Mouse (Mus musculus) heart, adult 2 months (tissue): ENCODE data around the gene Meis1. TPM values are rescaled to one million over a fixed set of nuclear protein-coding genes. Genes with fewer than 3 reads are reported as not detected.

ENCODE experiments used
- DNase-seq, 2 experiments: peaks; one replicate each; pipeline ENCODE4 v3.0.0; 2021
- H3K27ac ChIP-seq: fragments of 200-600 bp; 2 replicates; pipeline ENCODE4 v1.8.1; 2022
- H3K27me3 ChIP-seq: fragments of 200-500 bp; 2 replicates; pipeline ENCODE4 v1.6.1; 2012; ENCODE audit warnings: mild to moderate bottlenecking, low read length, inconsistent platforms, mixed read lengths; ENCODE audit not compliant: control insufficient read depth, insufficient read depth
- H3K36me3 ChIP-seq: fragments of 200-500 bp; 2 replicates; pipeline ENCODE4 v1.6.1; 2012; ENCODE audit warnings: low read length, inconsistent platforms; ENCODE audit not compliant: control insufficient read depth, insufficient read depth
- H3K4me1 ChIP-seq: fragments of 200-500 bp; 2 replicates; pipeline ENCODE4 v1.6.1; 2011; ENCODE audit warnings: low read length; ENCODE audit not compliant: control insufficient read depth, insufficient read depth
- H3K4me3 ChIP-seq: fragments of 200-600 bp; 2 replicates; pipeline ENCODE4 v1.8.1; 2022
- H3K79me2 ChIP-seq: fragments of 200-500 bp; replicated peaks from 2 replicates; pipeline ENCODE4 v1.6.1; 2012; ENCODE audit warnings: mild to moderate bottlenecking, inconsistent platforms, low read length, moderate library complexity, mixed read lengths; ENCODE audit not compliant: control insufficient read depth, insufficient read depth
- H3K9ac ChIP-seq: fragments of 200-500 bp; 2 replicates; pipeline ENCODE4 v1.6.1; 2012; ENCODE audit warnings: low read depth, mild to moderate bottlenecking, control low read depth, inconsistent platforms, low read length, mixed read lengths
- CTCF ChIP-seq: fragments of 200-600 bp; IDR thresholded peaks from 2 replicates; pipeline ENCODE4 v1.8.1; 2022; ENCODE audit warnings: antibody characterized with exemption, mild to moderate bottlenecking, moderate library complexity
- EP300 ChIP-seq: fragments of 200-500 bp; IDR thresholded peaks from 2 replicates; pipeline ENCODE4 v1.6.1; 2011; ENCODE audit warnings: low read depth, low read length, control low read depth; ENCODE audit not compliant: insufficient read depth
- POLR2A ChIP-seq: fragments of 200-500 bp; IDR thresholded peaks from 2 replicates; pipeline ENCODE4 v1.6.1; 2011; ENCODE audit warnings: mild to moderate bottlenecking, low read depth, low read length, control low read depth; ENCODE audit not compliant: insufficient read depth
- WGBS: fragments of 180-500 bp; shearing (Covaris S2); methylation state at CpG from one replicate; pipeline ENCODE4 v1.1.7; 2018; 5-methylcytosine and 5-hydroxymethylcytosine counted together
- intact Hi-C: fragments of 180-260 bp; cut with DNase I; formaldehyde crosslinking; loops from one replicate; pipeline ENCODE4 v1.15.1; 2025
- polyA plus RNA-seq: library from polyadenylated mRNA; depleted of rRNA; stranded (reverse); fragments of >200 nt; gene quantifications from 2 replicates; pipeline ENCODE4 v1.2.3, GENCODE M21; 2012
- total RNA-seq, 2 experiments: library from RNA; stranded (reverse); gene quantifications; 2 replicates each; pipeline ENCODE4 v1.2.3; 2021

The Meis1 gene
- total and polyA plus RNA-seq, 3 experiments = 18.2 to 31.4 (median 29.0) TPM

DNA sequence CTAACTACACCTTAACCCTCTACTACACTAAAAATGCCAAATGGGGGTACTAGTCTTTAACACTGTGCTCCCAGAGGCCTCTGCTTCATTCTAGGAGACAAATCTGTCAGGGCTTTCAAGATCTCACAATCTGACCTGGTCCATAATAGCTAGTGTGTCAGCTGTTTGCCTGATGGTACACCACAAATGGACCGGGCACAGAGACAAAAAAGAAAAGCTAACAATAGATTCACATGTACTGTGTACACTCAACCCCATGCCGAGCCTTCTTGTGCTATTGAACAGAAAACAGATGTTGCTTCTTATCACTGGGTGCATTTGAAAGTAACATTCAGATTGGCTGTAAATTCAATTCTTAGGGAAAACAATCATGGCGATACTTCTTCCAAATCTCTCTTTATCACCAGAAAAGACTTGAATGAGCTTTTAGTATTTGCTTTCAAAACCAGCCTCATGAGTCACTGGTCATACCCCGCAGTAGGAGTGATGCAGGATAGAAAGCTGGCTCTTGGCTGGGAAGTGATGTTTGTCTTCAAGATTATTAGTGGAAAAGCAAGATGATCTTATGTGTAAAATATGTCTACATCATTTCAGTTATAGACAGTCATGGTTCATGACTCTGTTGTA, 30.0 kb downstream of the Meis1 start:
- peaks cover 3% of the 10 kb centered on the region; the same call in 1 of the 2 replicates for H3K79me2 ChIP-seq
- DNase-seq = peak in 1 of 2 experiments; percentile 18
- H3K27ac ChIP-seq = peak overlapping the region; percentile 69
- H3K4me3 ChIP-seq = no peak overlapping the region
- intact Hi-C loops = no loop called here
- no peak overlapping the region for H3K9ac ChIP-seq
- TF ChIP-seq EP300 (no peak), POLR2A (no peak), CTCF (no peak)
- peaks cover 9% of the 10 kb centered on the region for H3K4me1 ChIP-seq
- H3K27me3 ChIP-seq = no peaks in the 10 kb centered on the region
- 39% methylated on average over 4 of the region's 4 CpGs for WGBS
- peaks cover 36% of the 10 kb centered on the region for H3K36me3 ChIP-seq

DNA sequence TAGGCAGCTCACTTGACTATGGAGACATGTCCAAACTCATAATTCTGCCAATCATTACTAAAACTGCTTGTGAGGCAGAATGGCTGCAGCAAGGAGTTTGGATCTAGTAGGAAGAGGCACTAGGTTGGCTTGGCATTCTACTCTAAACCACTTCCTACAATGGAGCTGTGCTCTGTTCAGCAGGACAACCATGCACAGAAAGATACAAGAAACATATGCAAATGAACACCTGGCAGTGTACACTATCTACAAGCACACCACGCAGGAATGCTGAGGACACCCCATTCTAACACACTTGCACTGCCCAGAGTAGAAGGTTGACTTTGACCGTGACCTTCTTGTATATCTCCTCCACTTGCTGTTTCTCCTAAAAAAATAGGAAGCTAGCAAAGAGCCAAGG, 35.0 kb downstream of the Meis1 start:
- no peak overlapping the region; the same call in 1 of the 2 replicates for H3K27ac ChIP-seq

DNA sequence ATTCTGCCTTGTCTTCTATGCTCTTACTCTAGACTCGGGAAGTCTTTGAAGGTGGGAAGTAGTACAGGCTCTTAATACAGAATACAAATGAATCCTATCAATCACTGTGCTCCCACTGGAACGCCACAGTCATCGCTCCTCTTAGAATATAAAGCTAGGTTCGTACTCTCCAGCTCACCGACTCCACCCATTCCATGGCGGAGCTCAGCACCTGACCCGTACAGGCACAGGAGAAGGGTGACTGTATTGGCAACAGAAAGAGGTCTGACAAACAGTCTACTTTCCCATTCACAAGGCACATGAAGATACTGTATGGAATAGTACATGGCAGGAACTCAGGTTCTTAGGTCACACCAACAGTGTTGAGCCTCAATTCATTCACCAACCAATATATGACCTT, 35.5 kb downstream of the Meis1 start:
- Histone ChIP-seq H3K27me3 (no peaks in the 10 kb centered on the region), H3K27ac (no peak overlapping the region; the same call in 1 of the 2 replicates), H3K36me3 (peaks cover 29% of the 10 kb centered on the region), H3K9ac (no peak overlapping the region), H3K4me1 (peaks cover 5% of the 10 kb centered on the region), H3K4me3 (no peak overlapping the region), H3K79me2 (peaks cover 4% of the 10 kb centered on the region; the same call in 1 of the 2 replicates)
- intact Hi-C loops = no loop called here
- WGBS = 91% methylated on average over 7 of the region's 7 CpGs
- TF ChIP-seq POLR2A (no peak), EP300 (no peak), CTCF (no peak)
- DNase-seq = no peak

More for the DNA sequence above, 35.0 kb downstream of the Meis1 start:
- TF ChIP-seq EP300 (no peak), CTCF (no peak), POLR2A (no peak)
- peaks cover 5% of the 10 kb centered on the region for H3K4me1 ChIP-seq
- peaks cover 4% of the 10 kb centered on the region; the same call in 1 of the 2 replicates for H3K79me2 ChIP-seq
- no peak overlapping the region for H3K4me3 ChIP-seq
- no peak for DNase-seq
- H3K9ac ChIP-seq = no peak overlapping the region
- H3K36me3 ChIP-seq = peaks cover 31% of the 10 kb centered on the region
- H3K27me3 ChIP-seq = no peaks in the 10 kb centered on the region
- intact Hi-C loops = no loop called here
- 71% methylated on average over 2 of the region's 2 CpGs for WGBS

DNA sequence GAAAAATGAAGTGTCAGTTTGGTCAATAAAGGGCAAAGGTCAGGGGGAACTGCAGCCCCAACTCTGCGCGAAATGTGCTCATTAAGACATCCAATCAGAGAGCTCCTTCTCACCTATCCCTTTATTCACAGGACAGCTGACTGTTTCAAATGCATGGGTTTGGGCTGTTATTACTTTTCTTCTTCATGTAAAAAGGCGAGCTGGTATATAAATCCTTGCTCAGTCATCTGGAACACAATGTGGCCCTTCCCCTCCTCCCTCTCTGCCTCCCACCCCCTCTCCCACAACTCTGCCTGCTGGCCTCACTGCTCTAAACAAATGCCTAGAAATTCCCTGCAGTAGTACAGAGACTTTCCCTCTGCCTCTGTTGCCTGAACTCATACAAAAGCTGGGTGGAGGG, 36.5 kb downstream of the Meis1 start:
- Histone ChIP-seq H3K79me2 (peaks cover 3% of the 10 kb centered on the region; the same call in 1 of the 2 replicates), H3K9ac (no peak overlapping the region), H3K27ac (no peak overlapping the region), H3K36me3 (peaks cover 26% of the 10 kb centered on the region), H3K27me3 (no peaks in the 10 kb centered on the region), H3K4me1 (peaks cover 8% of the 10 kb centered on the region), H3K4me3 (no peak overlapping the region)
- intact Hi-C loops = no loop called here
- TF ChIP-seq CTCF (no peak), POLR2A (no peak), EP300 (no peak)
- WGBS = 86% methylated on average over 3 of the region's 3 CpGs
- DNase-seq = no peak

DNA sequence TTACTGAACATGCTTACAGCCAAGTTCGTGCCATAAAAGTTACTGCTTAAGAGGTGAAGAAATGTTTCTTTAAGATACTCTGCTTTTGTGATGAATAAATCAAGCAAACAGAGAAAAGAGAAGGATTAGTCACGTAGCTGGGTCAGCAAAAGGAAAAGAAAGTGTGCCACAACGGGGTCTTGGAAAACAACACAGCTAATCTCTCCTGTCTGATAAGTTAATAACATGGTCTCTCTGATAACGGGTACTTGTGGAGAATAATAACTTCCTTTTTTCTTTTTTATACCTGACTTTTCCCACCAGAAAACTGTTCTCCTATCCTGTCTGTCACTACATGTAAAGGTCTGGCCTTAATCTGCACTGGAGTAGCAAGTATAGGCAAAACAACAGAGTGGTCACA, 37.4 kb downstream of the Meis1 start:
- WGBS = 51% methylated on average over 4 of the region's 4 CpGs
- no peak for DNase-seq
- no peak overlapping the region for H3K27ac ChIP-seq
- peaks cover 3% of the 10 kb centered on the region; the same call in 1 of the 2 replicates for H3K79me2 ChIP-seq
- H3K4me3 ChIP-seq = no peak overlapping the region
- TF ChIP-seq CTCF (no peak), EP300 (no peak), POLR2A (no peak)
- no peak overlapping the region for H3K9ac ChIP-seq
- H3K4me1 ChIP-seq = peaks cover 8% of the 10 kb centered on the region
- H3K27me3 ChIP-seq = no peaks in the 10 kb centered on the region
- H3K36me3 ChIP-seq = peaks cover 24% of the 10 kb centered on the region
- intact Hi-C loops = no loop called here

DNA sequence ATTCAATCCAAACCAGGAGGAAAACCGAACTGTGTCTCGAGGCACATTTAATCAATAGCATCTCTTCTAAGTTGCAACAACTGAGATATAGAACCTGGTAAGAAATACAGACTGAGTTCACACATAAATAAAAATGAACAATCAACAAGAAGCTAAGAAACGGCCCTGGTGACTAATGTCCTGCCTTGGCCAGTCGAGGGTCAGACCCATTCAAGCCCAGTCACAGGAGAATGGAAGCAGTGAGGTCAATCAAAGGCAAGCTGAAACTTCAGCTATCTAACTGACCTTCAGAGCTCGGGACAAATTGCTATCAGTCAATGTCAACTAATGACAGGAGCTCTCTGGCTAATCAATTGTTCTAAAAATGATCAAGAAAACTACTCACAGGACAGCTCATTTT, 38.2 kb downstream of the Meis1 start:
- Histone ChIP-seq H3K27ac (no peak overlapping the region), H3K36me3 (peaks cover 24% of the 10 kb centered on the region), H3K4me3 (no peak overlapping the region), H3K79me2 (peaks cover 5% of the 10 kb centered on the region; the same call in 1 of the 2 replicates), H3K27me3 (no peaks in the 10 kb centered on the region), H3K4me1 (peaks cover 8% of the 10 kb centered on the region), H3K9ac (no peak overlapping the region)
- intact Hi-C loops = no loop called here
- WGBS = 49% methylated on average over 5 of the region's 5 CpGs
- TF ChIP-seq POLR2A (no peak), EP300 (no peak), CTCF (no peak)
- no peak for DNase-seq
